Mouse (Mus musculus): Measurements from ENCODE around the gene Mrln. TPM values are rescaled to one million over a fixed set of nuclear protein-coding genes. Genes with fewer than 3 reads are reported as not detected.

The Mrln gene
- polyA plus RNA-seq, 2 experiments from 2014 or later = not detected

- no peak for ATAC-seq
Observed at GRCm38 (mm10) chr10:70257029-70257428, 52.6 kb downstream of the Mrln start.

- ATAC-seq = no peak
Observed at GRCm38 (mm10) chr10:70260904-70261303, 56.4 kb downstream of the Mrln start.

- no peak for ATAC-seq
Observed at GRCm38 (mm10) chr10:70262051-70262450, 57.6 kb downstream of the Mrln start.

GRCm38 (mm10) chr10:70263681-70264189, 59.3 kb downstream of the Mrln start:
- no peak for ATAC-seq

GRCm38 (mm10) chr10:70264337-70265036, 60.0 kb downstream of the Mrln start:
- ATAC-seq = no peak

- ATAC-seq = no peak
Observed at GRCm38 (mm10) chr10:70266501-70266900, 62.0 kb downstream of the Mrln start.

GRCm38 (mm10) chr10:70268581-70269446, 64.3 kb downstream of the Mrln start:
- ATAC-seq = no peak

Other genes starting within 250 kb of the Mrln start
- 10 to 100 TPM; 28.7 to 30.9 TPM for gene Ccdc6, start 107.5 kb upstream of the Mrln start, polyA plus RNA-seq (2017; shearing (Covaris generic))
- gene Slc16a9, start 40.4 kb downstream of the Mrln start, polyA plus RNA-seq (2017; shearing (Covaris generic)) = not detected
- not detected for gene Fam13c, start 235.8 kb downstream of the Mrln start, polyA plus RNA-seq (2017; shearing (Covaris generic))